Mouse (Mus musculus) heart, postnatal 0 days (tissue): Measurements from ENCODE around the gene Aes.

ENCODE experiments used
- CTCF ChIP-seq: IDR thresholded peaks from 2 replicates; pipeline ENCODE4 v1.5.1; 2016; ENCODE audit warnings: antibody characterized with exemption, control low read depth, low read depth
- EP300 ChIP-seq: IDR thresholded peaks from 2 replicates; pipeline ENCODE4 v1.6.1; 2016; ENCODE audit warnings: antibody characterized with exemption, low read depth

DNA sequence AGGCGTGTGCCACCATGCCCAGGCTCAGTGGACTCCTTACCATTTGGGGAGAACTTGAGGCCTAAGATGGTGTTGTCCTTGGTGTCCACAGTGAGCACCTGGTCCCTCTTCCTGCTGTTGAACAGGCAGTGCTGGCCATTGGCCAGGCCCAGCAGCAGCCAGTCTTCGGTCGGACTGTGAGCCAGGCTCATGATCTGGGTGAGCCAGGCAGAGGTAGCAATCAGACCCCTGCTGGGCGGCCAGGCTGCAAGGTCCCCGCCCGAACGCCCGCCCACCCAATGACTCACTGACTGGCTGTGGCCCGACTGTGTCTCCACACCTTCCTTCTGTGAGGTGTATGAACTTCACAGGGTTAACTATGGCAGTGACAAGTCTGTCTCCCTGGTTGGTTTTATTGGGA, 32.6 kb downstream of the Aes start:
- no peak for TF ChIP-seq EP300
- no peak for TF ChIP-seq CTCF
